Mouse (Mus musculus): ENCODE results near the gene Gm17660. TPM values are rescaled to one million over a fixed set of nuclear protein-coding genes. Genes with fewer than 3 reads are reported as not detected.

Gm17660 gene
- total RNA-seq (2021) = not detected
- long read RNA-seq, experiment 1 = 0 reads
- long read RNA-seq, experiment 2 = 0 reads

DNA sequence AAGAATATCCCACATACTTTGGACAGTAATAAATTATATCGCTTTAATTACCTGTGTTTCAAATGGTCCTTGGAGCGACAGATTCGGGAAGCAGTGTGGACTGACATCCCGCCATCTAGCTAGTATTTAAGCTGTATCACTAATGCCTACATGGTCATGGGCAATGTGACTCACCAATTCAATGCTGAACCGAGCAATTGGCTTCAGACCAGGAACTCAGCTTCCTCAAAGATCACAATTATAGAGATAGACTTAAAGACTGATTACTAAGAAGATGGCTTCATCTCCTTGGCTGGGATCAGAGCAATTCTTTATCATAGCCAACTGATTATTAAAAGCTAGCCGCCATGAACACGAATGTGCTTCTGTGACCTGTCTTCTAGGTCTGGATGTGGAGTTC is at the start of gene Gm17660:
Gene Gm17660 (minus strand): TSS at position 101 of the 400 bp plus-strand sequence.
- H3K27ac ChIP-seq = no peak within 1 kb of the TSS
- no peak for TF ChIP-seq CTCF (IDR thresholded peaks at IDR 0.05)
- intact Hi-C loops (cut with DNase I) = no loop called here
- DNase-seq (ENCODE audit: extremely low spot score in 1 of 2, low spot score in 2 of 2) = no peak
- no peak within 1 kb of the TSS for H3K4me3 ChIP-seq

DNA sequence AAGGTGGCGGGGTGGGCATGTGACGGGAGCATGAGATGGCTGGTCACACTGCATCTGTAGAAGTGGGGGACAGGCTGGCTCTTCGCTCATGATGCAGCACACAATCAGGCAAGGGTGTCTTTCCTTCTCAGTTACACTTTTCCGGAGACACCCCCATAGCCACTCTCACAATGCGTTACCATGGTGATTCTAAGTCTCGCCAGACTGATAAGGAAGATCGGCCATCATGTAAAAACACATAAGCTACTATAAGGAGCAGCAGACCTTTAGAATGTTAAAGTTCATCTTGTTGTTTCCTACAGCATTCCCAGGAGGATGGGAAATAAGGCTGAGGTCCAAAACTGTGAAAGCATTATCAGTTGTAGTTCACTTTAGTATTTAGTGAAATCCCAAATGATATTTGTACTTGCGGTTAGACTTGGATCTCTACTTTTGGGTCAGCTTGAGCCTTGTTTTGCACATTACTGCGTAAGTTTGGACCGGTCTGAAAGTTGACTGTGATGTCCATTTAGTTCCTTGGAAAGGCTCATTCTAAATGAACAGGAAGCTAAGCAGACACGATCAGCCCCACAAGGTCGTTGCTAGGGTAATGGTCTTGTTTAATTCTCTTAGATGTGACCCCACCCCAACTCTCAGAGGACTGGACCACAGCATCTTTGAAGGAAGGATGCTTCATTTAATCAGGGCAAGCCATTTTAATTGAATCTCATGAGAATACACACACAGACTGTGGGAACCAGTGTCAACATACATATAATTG is 49.3 kb upstream of the Gm17660 start:
- H3K4me3 ChIP-seq = no peak overlapping the region
- DNase-seq (ENCODE audit: extremely low spot score in 1 of 2, low spot score in 2 of 2) = no peak
- no peak for TF ChIP-seq CTCF (IDR thresholded peaks at IDR 0.05)
- H3K27ac ChIP-seq = no peak overlapping the region
- intact Hi-C loops (cut with DNase I) = no loop called here

DNA sequence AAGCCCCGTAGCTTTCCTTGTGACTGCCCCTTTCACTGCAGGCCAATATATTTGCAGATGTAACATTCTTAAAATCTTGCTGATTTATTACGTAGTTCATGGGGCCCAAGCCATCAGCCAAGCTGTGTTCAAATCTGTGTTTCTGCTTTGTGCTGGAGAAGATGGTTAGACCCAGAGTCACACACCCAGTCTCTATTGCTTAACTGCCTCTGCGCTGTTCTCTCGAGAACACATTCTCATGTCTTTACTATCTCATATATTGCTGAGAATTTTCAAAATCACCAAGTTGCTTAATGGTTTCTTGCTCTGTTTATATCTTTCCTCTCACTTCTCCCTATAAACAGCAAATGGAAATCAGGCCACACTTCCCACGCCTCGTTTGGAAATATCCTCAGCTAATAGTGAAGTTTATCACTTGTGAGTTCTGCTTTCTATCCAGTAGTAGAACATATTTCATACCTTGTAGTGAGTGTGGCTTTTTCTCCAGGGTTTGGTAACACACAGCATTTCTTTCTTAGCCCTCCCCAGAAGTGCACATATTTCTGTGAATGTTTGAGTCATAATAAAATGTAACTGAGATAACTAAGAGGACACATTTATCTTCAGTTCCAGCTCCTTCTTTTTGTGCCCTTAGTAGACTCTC is 46.7 kb upstream of the Gm17660 start:
- Histone ChIP-seq H3K4me3 (no peak overlapping the region), H3K27ac (no peak overlapping the region)
- no peak for DNase-seq (ENCODE audit: extremely low spot score in 1 of 2, low spot score in 2 of 2)
- TF ChIP-seq CTCF (IDR thresholded peaks at IDR 0.05) = no peak
- intact Hi-C loops (cut with DNase I) = no loop called here

DNA sequence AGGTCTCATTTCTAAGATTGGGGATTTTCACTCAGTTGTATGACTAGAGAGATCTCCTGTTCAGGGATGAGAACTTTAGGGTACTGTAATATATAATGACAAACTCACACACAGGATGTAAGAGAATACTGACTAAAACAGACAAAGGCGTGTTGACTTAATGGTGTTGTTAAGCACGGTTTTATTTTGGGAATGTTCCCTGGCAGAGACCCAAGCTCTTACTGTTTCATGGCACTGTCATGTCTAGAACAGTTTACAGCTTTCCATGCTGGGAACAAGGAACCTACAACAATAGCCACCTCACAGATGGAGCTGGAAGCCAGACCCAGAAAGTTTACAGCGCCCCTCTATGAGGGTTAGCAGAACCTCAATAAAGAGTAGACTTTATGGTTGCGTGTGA is 38.5 kb upstream of the Gm17660 start:
- no peak for DNase-seq (ENCODE audit: extremely low spot score in 1 of 2, low spot score in 2 of 2)
- TF ChIP-seq CTCF (IDR thresholded peaks at IDR 0.05) = no peak
- H3K4me3 ChIP-seq = no peak overlapping the region
- intact Hi-C loops (cut with DNase I) = no loop called here
- peak overlapping the region; percentile 97 for H3K27ac ChIP-seq

DNA sequence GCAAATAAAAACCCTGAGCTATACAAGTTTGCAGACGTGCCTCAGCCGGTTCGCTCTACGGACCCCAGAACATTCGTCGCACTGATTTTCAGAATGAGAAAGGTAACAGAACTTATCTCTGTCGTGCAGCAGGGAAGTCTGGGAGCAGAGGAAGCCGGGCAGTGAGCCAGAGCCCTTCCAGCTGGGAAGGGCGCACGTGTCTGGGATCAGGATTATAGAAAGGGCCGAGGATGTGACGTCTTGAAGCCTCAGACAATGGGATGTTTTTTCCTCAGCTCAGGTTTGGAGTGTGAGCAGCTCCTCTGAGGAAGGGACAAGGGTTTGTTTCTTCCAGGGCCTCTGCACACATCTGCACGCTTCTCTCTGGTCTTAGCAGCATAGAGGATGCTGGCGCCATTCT is 37.7 kb upstream of the Gm17660 start:
- no peak overlapping the region; the same call in 1 of the 2 replicates for H3K4me3 ChIP-seq
- peak overlapping the region; percentile 97 for H3K27ac ChIP-seq
- DNase-seq (ENCODE audit: extremely low spot score in 1 of 2, low spot score in 2 of 2) = no peak
- no peak for TF ChIP-seq CTCF (IDR thresholded peaks at IDR 0.05)
- intact Hi-C loops (cut with DNase I) = no loop called here

DNA sequence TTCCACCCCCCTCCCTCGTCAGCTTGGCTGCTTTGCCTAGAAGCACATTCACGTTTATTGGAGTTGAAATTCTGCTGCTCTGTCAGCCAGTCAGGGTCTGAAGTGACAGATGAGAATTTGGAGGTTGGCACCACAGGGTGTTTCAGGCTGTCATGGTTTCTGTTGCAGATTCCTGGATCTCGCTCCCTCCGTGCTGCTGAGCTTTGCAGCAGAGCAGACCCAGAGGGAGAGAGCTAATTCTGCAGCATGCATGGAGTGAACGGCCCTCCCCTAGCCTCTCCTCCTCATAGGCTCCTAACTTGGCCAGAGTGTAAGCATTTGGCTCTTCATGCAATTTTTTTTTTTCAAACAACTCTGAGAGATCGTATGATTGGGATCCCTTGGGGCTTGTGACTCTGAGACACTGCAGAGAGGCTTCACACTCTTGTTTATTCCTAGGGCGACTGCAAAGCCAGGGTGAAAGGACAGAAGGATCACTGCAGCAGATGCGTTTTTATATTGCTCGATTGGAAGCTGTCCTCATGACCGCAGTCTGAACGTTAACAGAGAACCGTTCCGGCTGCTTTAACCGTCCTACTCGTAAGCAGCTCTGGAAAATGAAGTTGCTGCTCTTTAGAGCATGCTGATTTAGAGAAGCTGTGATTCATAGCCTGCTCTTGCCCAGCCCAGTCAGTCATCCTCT is 36.2 kb upstream of the Gm17660 start, which contains the start of gene Sparcl1:
Gene Sparcl1 (minus strand): TSS at position 243 of the 682 bp plus-strand sequence.
- no peak for TF ChIP-seq CTCF (IDR thresholded peaks at IDR 0.05)

DNA sequence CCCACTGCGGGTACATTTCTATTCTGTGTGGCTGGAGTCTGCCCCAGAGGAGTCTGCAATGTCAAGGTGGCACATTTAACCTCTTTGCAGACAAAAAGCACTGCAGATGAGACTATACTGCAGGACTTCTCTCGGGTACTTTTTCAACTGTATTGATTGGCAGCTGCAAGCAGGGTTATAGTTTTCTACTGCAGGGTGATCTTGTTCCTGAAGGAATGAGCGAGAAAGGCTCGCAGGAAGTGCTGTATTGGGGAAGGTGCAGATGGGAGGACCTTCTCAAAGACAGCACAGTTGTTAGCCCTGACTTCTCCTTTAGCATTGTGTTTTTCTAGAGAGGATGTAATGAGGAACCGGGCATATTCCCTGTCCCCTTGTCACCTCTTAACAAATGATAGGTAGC is 35.1 kb upstream of the Gm17660 start:
- no peak for DNase-seq (ENCODE audit: extremely low spot score in 1 of 2, low spot score in 2 of 2)
- Histone ChIP-seq H3K4me3 (peak overlapping the region; percentile 65), H3K27ac (peak overlapping the region; percentile 97)
- no peak for TF ChIP-seq CTCF (IDR thresholded peaks at IDR 0.05)
- intact Hi-C loops (cut with DNase I) = loop anchor here (5.0 kb wide), 1 partner anchor 345 kb away; the partner anchor contains the start of gene Pkd2

More for the DNA sequence above, 36.2 kb upstream of the Gm17660 start, which contains the start of gene Sparcl1:
- intact Hi-C loops (cut with DNase I) = loop anchor here (5.0 kb wide), 1 partner anchor 344 kb away; the partner anchor contains the start of gene Pkd2
- Histone ChIP-seq H3K27ac (peak within 1 kb of the TSS; percentile 97), H3K4me3 (peak within 1 kb of the TSS; percentile 65)
- DNase-seq (ENCODE audit: extremely low spot score in 1 of 2, low spot score in 2 of 2) = peak in 1 of 2 experiments; percentile 61

DNA sequence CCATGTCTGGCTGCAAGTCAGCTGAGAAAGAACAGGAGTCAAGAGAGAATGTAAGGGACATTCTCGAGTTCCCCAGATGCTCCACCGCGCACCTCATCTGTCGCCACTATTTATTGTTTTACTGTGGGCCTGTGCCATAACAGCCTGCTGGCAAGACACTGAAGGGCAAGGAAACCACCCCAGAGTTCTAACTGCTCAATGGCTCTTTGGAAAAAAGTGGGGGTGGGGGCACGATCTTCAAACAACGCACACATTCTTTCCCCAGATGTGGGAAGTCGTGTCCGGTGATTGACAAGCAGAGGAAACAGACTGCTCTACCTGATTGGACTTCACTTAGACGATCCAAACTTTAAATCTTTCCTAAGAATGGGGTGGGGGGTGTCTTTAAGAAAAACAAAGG is 34.6 kb upstream of the Gm17660 start:
- intact Hi-C loops (cut with DNase I) = loop anchor here (5.0 kb wide), 1 partner anchor 345 kb away; the partner anchor contains the start of gene Pkd2
- H3K27ac ChIP-seq = peak overlapping the region; percentile 97
- peak; percentile 7; the same call in 1 of the 2 replicates for TF ChIP-seq CTCF (IDR thresholded peaks at IDR 0.05)
- DNase-seq (ENCODE audit: extremely low spot score in 1 of 2, low spot score in 2 of 2) = no peak
- H3K4me3 ChIP-seq = peak overlapping the region; percentile 65

DNA sequence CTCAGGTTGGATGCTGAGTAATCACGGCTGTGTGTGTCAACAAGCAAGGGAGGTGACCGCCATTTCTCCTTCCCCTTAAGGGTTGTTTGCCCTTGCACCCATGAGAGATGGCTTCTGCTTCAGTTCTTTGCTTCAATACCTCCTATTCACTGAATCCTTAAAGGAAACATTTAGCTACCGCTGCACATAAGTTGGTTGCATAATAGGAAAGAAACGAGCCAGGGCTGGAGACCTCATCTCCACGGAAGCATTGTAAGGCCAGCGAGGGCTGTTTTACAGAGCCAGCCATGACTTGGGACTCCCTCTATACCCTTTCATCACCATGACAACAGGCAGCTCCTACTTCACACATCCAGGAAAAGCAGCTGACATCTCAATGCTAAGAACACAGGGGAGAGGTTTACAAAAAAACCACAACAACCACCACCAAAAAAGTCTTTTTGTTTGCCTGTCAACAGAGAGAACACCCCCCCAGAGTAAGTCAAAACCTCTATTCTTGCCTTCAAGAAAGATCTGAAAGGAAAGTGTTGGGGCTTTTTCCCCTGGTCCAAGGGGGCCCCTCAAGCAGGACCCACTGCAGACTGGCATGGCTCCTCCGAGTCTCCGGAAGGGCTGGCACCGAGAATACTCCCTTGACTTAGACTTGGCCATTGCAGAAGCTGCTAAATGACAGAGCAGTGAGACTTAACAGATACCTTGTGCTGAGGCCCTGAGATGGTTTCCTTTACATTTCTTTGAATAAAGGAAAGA is 32.9 kb upstream of the Gm17660 start:
- H3K27ac ChIP-seq = peak overlapping the region; percentile 97
- peak overlapping the region; percentile 65 for H3K4me3 ChIP-seq
- no peak for TF ChIP-seq CTCF (IDR thresholded peaks at IDR 0.05)
- intact Hi-C loops (cut with DNase I) = loop anchor here (5.0 kb wide), 1 partner anchor 347 kb away; the partner anchor contains the start of gene Pkd2
- DNase-seq (ENCODE audit: extremely low spot score in 1 of 2, low spot score in 2 of 2) = peak; percentile 52 to 54

DNA sequence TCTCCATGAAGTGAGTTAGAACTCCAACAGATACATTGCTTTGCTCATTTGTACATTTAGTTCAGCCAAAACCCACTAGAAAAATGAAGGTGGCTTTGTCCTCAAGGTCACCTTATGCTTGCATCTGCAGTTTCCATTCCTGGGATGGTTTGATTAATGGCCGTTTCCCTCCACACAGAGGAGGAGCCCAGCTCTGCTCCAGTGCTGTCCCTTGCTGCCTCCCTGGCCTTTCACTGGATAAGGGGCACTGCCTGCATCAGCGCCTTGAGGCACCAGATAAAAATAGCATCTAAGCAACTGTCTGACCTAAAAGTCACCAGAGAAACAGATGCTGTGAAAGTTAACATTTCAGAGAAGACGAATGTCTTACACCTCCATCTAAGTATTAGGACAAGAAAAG is 32.1 kb upstream of the Gm17660 start:
- no peak for TF ChIP-seq CTCF (IDR thresholded peaks at IDR 0.05)
- no peak for DNase-seq (ENCODE audit: extremely low spot score in 1 of 2, low spot score in 2 of 2)
- Histone ChIP-seq H3K27ac (peak overlapping the region; percentile 97), H3K4me3 (peak overlapping the region; percentile 65)
- intact Hi-C loops (cut with DNase I) = no loop called here

DNA sequence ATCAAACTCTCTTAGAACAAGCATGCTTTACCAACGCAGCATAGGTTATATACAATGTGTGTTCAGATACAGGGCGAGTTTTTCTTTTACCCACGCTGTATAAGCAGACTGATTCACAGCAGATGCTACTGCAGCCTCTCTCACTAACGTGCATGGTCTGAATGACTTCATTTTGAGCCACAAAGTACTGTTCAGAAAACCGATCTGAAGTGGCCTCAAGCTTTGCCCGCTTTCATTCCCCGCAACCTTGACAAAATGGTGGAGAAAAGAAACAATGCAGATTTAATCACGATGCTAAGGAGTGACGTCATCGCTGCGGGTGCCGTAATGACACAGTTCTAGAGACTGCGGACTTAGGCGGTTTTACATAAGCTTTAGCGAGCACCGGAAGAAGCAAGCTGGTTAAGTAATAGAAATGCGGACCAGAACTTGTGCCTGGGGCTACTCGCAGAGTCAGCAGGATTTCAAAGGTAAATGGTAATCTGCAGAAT is 31.5 kb upstream of the Gm17660 start:
- peak overlapping the region; percentile 65 for H3K4me3 ChIP-seq
- no peak for TF ChIP-seq CTCF (IDR thresholded peaks at IDR 0.05)
- peak overlapping the region; percentile 97 for H3K27ac ChIP-seq
- intact Hi-C loops (cut with DNase I) = no loop called here
- peak; percentile 57 to 66 for DNase-seq (ENCODE audit: extremely low spot score in 1 of 2, low spot score in 2 of 2)

Measured in left cerebral cortex, adult 2 months (tissue).